Mouse (Mus musculus): ENCODE data around the gene Prn. TPM values are rescaled to one million over a fixed set of nuclear protein-coding genes. Genes with fewer than 3 reads are reported as not detected.

Gene Prn
- polyA plus RNA-seq, 2 experiments = not detected

DNA sequence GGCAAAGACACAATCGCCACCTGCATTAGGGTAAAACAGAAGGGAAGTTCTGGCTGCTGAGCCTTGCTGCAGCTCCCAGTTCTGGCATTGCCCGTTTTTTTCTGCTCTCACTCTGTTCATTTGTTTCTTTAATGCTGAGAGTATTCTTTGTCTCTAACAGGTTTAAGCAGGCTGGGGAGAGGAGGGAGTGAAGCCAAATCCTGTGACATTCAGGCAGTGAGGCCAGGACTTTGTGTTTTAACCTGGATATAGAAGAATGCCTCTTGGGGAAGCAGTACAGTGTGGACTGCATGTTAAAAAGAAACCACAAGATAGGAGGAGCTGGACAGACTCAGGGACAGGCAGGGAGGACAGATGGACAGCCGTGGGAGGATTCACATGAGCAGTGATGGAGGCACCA, 23.8 kb downstream of the Prn start:
- Histone ChIP-seq H3K4me3 (replicated peaks; ENCODE audit: low read length) (no peak overlapping the region), H3K4me1 (ENCODE audit: control insufficient read depth, insufficient read depth, low read length) (no peaks in the 10 kb centered on the region), H3K27ac (replicated peaks; ENCODE audit: low read depth, low read length) (no peak overlapping the region), H3K9me3 (ENCODE audit: control insufficient read depth, low read length) (no peaks in the 10 kb centered on the region), H3K36me3 (ENCODE audit: control insufficient read depth, insufficient read depth, low read length) (peaks cover 11% of the 10 kb centered on the region; the same call in 1 of the 2 replicates), H3K27me3 (ENCODE audit: control insufficient read depth, insufficient read depth, low read length) (no peaks in the 10 kb centered on the region), H3K4me2 (replicated peaks; ENCODE audit: low read depth, low read length, severe bottlenecking) (no peak overlapping the region), H3K9ac (ENCODE audit: low read depth, low read length, severe bottlenecking) (no peak overlapping the region)
- no peak for TF ChIP-seq POLR2A (IDR thresholded peaks at IDR 0.05; ENCODE audit: borderline replicate concordance, extremely low read depth, insufficient read depth, insufficient read length)
- 59% methylated on average over 3 of the region's 3 CpGs for WGBS
- DNase-seq (ENCODE audit: low spot score) (no peak), ATAC-seq (ENCODE audit: low FRiP score, low read depth) (no peak)

- TF ChIP-seq POLR2A (IDR thresholded peaks at IDR 0.05; ENCODE audit: borderline replicate concordance, extremely low read depth, insufficient read depth, insufficient read length) = no peak
- no peaks in the 10 kb centered on the region for H3K4me1 ChIP-seq (ENCODE audit: control insufficient read depth, insufficient read depth, low read length)
- ATAC-seq (ENCODE audit: low FRiP score, low read depth) (no peak), DNase-seq (ENCODE audit: low spot score) (no peak)
- peaks cover 11% of the 10 kb centered on the region; the same call in 1 of the 2 replicates for H3K36me3 ChIP-seq (ENCODE audit: control insufficient read depth, insufficient read depth, low read length)
- 90% methylated on average over 2 of the region's 2 CpGs for WGBS
- H3K4me3 ChIP-seq (replicated peaks; ENCODE audit: low read length) = no peak overlapping the region
- no peaks in the 10 kb centered on the region for H3K27me3 ChIP-seq (ENCODE audit: control insufficient read depth, insufficient read depth, low read length)
- no peak overlapping the region for H3K27ac ChIP-seq (replicated peaks; ENCODE audit: low read depth, low read length)
- H3K9ac ChIP-seq (ENCODE audit: low read depth, low read length, severe bottlenecking) = no peak overlapping the region
- no peak overlapping the region for H3K4me2 ChIP-seq (replicated peaks; ENCODE audit: low read depth, low read length, severe bottlenecking)
- H3K9me3 ChIP-seq (ENCODE audit: control insufficient read depth, low read length) = no peaks in the 10 kb centered on the region
These were observed 24.5 kb downstream of the Prn start for GRCm38 (mm10) chr2:131934243-131934642.

DNA sequence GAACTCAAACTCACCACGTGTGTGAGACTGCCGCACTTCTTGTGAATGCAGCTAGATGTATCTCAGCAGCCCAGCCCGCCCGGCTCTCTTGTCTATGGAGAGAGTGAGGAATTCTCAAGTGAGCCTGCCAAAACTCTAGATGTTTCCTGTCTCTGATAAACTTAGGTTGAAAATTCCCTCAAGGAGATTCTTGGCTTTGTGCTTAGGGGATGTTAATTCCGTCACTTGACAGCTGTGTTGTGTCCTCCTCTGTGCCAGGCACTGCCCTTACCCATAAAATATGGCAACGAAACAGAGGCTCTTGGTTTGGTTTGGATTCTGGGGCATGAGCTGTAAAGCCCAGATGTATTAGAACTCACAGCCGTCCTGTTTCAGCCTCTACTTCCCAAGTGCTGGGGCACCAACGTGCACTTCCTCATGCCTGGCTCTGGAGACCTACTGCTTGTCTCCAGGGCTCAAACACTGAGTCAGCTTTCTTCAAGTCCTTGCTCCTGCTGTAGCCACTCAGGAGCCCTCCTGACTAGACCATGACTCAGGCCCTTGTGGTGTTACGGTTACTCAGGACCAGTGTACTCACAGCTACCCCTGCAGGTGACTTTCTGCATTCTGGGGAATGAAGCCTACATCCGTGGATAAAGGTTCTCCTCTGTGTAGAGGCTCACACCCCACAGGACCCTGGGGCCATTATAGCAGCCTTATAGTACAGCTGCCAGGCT, 25.8 kb downstream of the Prn start:
- DNase-seq (ENCODE audit: low spot score) (no peak), ATAC-seq (ENCODE audit: low FRiP score, low read depth) (no peak)
- H3K27ac ChIP-seq (replicated peaks; ENCODE audit: low read depth, low read length) = no peak overlapping the region
- no peaks in the 10 kb centered on the region for H3K4me1 ChIP-seq (ENCODE audit: control insufficient read depth, insufficient read depth, low read length)
- no peaks in the 10 kb centered on the region for H3K27me3 ChIP-seq (ENCODE audit: control insufficient read depth, insufficient read depth, low read length)
- H3K9ac ChIP-seq (ENCODE audit: low read depth, low read length, severe bottlenecking) = no peak overlapping the region
- TF ChIP-seq POLR2A (IDR thresholded peaks at IDR 0.05; ENCODE audit: borderline replicate concordance, extremely low read depth, insufficient read depth, insufficient read length) = no peak
- no peaks in the 10 kb centered on the region for H3K9me3 ChIP-seq (ENCODE audit: control insufficient read depth, low read length)
- H3K4me2 ChIP-seq (replicated peaks; ENCODE audit: low read depth, low read length, severe bottlenecking) = no peak overlapping the region
- 80% methylated on average over 10 of the region's 10 CpGs for WGBS
- H3K4me3 ChIP-seq (replicated peaks; ENCODE audit: low read length) = no peak overlapping the region
- H3K36me3 ChIP-seq (ENCODE audit: control insufficient read depth, insufficient read depth, low read length) = peaks cover 11% of the 10 kb centered on the region; the same call in 1 of the 2 replicates

DNA sequence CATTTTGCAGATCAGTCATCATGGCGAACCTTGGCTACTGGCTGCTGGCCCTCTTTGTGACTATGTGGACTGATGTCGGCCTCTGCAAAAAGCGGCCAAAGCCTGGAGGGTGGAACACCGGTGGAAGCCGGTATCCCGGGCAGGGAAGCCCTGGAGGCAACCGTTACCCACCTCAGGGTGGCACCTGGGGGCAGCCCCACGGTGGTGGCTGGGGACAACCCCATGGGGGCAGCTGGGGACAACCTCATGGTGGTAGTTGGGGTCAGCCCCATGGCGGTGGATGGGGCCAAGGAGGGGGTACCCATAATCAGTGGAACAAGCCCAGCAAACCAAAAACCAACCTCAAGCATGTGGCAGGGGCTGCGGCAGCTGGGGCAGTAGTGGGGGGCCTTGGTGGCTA, 26.7 kb downstream of the Prn start:
- Histone ChIP-seq H3K9ac (ENCODE audit: low read depth, low read length, severe bottlenecking) (no peak overlapping the region), H3K9me3 (ENCODE audit: control insufficient read depth, low read length) (no peaks in the 10 kb centered on the region), H3K4me3 (replicated peaks; ENCODE audit: low read length) (no peak overlapping the region), H3K27ac (replicated peaks; ENCODE audit: low read depth, low read length) (no peak overlapping the region), H3K4me2 (replicated peaks; ENCODE audit: low read depth, low read length, severe bottlenecking) (no peak overlapping the region), H3K4me1 (ENCODE audit: control insufficient read depth, insufficient read depth, low read length) (no peaks in the 10 kb centered on the region), H3K36me3 (ENCODE audit: control insufficient read depth, insufficient read depth, low read length) (peaks cover 11% of the 10 kb centered on the region; the same call in 1 of the 2 replicates), H3K27me3 (ENCODE audit: control insufficient read depth, insufficient read depth, low read length) (no peaks in the 10 kb centered on the region)
- 96% methylated on average over 10 of the region's 10 CpGs for WGBS
- DNase-seq (ENCODE audit: low spot score) (no peak), ATAC-seq (ENCODE audit: low FRiP score, low read depth) (no peak; the same call in 1 of the 2 replicates)
- TF ChIP-seq POLR2A (IDR thresholded peaks at IDR 0.05; ENCODE audit: borderline replicate concordance, extremely low read depth, insufficient read depth, insufficient read length) = no peak

DNA sequence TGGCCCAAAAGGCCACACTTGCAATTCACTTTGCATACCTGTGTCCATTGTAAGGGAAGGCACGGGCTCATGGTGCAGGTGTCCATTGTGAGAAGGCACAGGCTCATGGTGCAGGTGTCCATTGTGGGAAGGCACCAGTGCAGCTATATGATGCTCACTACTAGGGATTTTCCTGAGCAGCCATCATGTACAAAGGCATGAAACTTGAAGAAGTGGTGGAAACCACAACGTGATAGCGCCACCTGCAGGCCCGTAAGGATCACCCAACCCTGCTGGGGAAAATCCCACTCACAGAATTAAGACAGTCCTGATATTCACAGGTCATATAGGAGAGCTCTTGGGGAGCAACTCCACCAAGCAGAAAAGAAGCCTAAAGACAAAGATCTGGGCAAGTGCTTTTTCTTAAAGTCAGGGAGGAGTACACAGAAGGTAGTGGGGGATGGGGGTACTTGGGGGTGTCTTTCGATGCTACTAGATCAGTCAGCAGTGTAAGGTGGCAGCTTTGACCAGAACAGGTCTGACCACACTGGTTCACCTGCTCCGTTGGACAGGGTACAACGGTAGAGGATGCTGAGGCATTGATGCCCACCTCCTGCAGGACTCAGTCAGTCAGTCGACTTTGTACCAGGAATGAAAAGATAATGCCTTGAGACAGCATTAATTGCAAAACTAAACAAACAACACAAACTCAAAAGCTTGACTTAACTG, 29.8 kb downstream of the Prn start:
- no peak overlapping the region for H3K27ac ChIP-seq (replicated peaks; ENCODE audit: low read depth, low read length)
- no peak for ATAC-seq (ENCODE audit: low FRiP score, low read depth)
- no peak overlapping the region for H3K4me2 ChIP-seq (replicated peaks; ENCODE audit: low read depth, low read length, severe bottlenecking)
- DNase-seq (ENCODE audit: low spot score) = peak; percentile 26
- no peaks in the 10 kb centered on the region for H3K27me3 ChIP-seq (ENCODE audit: control insufficient read depth, insufficient read depth, low read length)
- H3K4me1 ChIP-seq (ENCODE audit: control insufficient read depth, insufficient read depth, low read length) = no peaks in the 10 kb centered on the region
- peaks cover 11% of the 10 kb centered on the region; the same call in 1 of the 2 replicates for H3K36me3 ChIP-seq (ENCODE audit: control insufficient read depth, insufficient read depth, low read length)
- H3K9me3 ChIP-seq (ENCODE audit: control insufficient read depth, low read length) = no peaks in the 10 kb centered on the region
- H3K4me3 ChIP-seq (replicated peaks; ENCODE audit: low read length) = no peak overlapping the region
- no peak for TF ChIP-seq POLR2A (IDR thresholded peaks at IDR 0.05; ENCODE audit: borderline replicate concordance, extremely low read depth, insufficient read depth, insufficient read length)
- 44% methylated on average over 8 of the region's 8 CpGs for WGBS
- H3K9ac ChIP-seq (ENCODE audit: low read depth, low read length, severe bottlenecking) = no peak overlapping the region
